Mouse (Mus musculus) liver (tissue): Measurements from ENCODE around the gene Wdfy4.

Source experiments
- DNase-seq: peaks from one replicate; pipeline ENCODE4 v3.0.0-alpha.2; 2020; ENCODE audit warnings: mixed read lengths

Gene Wdfy4

GRCm38 (mm10) chr14:33185068-33185800 lies at the start of gene Wdfy4:
Gene Wdfy4 (minus strand): TSS chr14:33185508.
- no peak for DNase-seq

GRCm38 (mm10) chr14:33232048-33232447 lies 46.7 kb upstream of the Wdfy4 start:
- no peak for DNase-seq

GRCm38 (mm10) chr14:33231311-33231710 lies 46.0 kb upstream of the Wdfy4 start:
- no peak for DNase-seq

- no peak for DNase-seq
Measured at GRCm38 (mm10) chr14:33230672-33231071, 45.4 kb upstream of the Wdfy4 start.

- DNase-seq: no peak
Measured at GRCm38 (mm10) chr14:33225235-33225634, 39.9 kb upstream of the Wdfy4 start.

GRCm38 (mm10) chr14:33216343-33217208 lies 31.3 kb upstream of the Wdfy4 start:
- DNase-seq: no peak

GRCm38 (mm10) chr14:33215163-33215562 lies 29.9 kb upstream of the Wdfy4 start:
- DNase-seq: no peak

- no peak for DNase-seq
Measured at GRCm38 (mm10) chr14:33214767-33215128, 29.4 kb upstream of the Wdfy4 start.

GRCm38 (mm10) chr14:33213823-33214766 lies 28.8 kb upstream of the Wdfy4 start, which contains the start of gene Arhgap22:
Gene Arhgap22 (plus strand): TSS chr14:33214026.
- peak; percentile 82 for DNase-seq

- no peak for DNase-seq
Measured at GRCm38 (mm10) chr14:33212958-33213309, 27.6 kb upstream of the Wdfy4 start.

- DNase-seq: no peak
Measured at GRCm38 (mm10) chr14:33212271-33212957, 27.1 kb upstream of the Wdfy4 start.

GRCm38 (mm10) chr14:33210806-33211205 lies 25.5 kb upstream of the Wdfy4 start:
- no peak for DNase-seq

- DNase-seq: no peak
Measured at GRCm38 (mm10) chr14:33208331-33208730, 23.0 kb upstream of the Wdfy4 start.

GRCm38 (mm10) chr14:33207011-33207410 lies 21.7 kb upstream of the Wdfy4 start:
- DNase-seq: no peak

- DNase-seq: peak; percentile 18
Measured at GRCm38 (mm10) chr14:33205280-33205965, 20.1 kb upstream of the Wdfy4 start.

GRCm38 (mm10) chr14:33203777-33204176 lies 18.5 kb upstream of the Wdfy4 start:
- DNase-seq: no peak

GRCm38 (mm10) chr14:33202885-33203284 lies 17.6 kb upstream of the Wdfy4 start:
- no peak for DNase-seq

GRCm38 (mm10) chr14:33202161-33202560 lies 16.9 kb upstream of the Wdfy4 start:
- no peak for DNase-seq

- DNase-seq: no peak
Measured at GRCm38 (mm10) chr14:33194241-33194640, 8.9 kb upstream of the Wdfy4 start.

- no peak for DNase-seq
Measured at GRCm38 (mm10) chr14:33193762-33194161, 8.5 kb upstream of the Wdfy4 start.

- DNase-seq: no peak
Measured at GRCm38 (mm10) chr14:33190646-33191045, 5.3 kb upstream of the Wdfy4 start.
